Mouse (Mus musculus): ENCODE results near the gene Deaf1. TPM values are rescaled to one million over a fixed set of nuclear protein-coding genes. Genes with fewer than 3 reads are reported as not detected.

Gene Deaf1
- polyA plus RNA-seq (2015; fragmentation: Nextera tagmentation; extraction: Ambion mirVana): 150 and 156 TPM in 2 replicates

- WGBS: under 1% methylated on average over 101 of the region's 105 CpGs
- peak; percentile 97 for ATAC-seq (ENCODE audit: low read depth)
- Histone ChIP-seq H3K36me3 (peaks cover 22% of the 10 kb centered on the region), H3K4me2 (peak within 1 kb of the TSS; percentile 95), H3K27ac (replicated peaks) (peak within 1 kb of the TSS; percentile 100), H3K4me3 (peak within 1 kb of the TSS; percentile 71), H3K27me3 (no peaks in the 10 kb centered on the region), H3K9me3 (no peaks in the 10 kb centered on the region), H3K9ac (peak within 1 kb of the TSS; percentile 94), H3K4me1 (replicated peaks) (peaks cover 39% of the 10 kb centered on the region)
Observed at GRCm38 (mm10) chr7:141327469-141328372, at the start of gene Deaf1, which contains the start of gene Tmem80. TSS of gene Deaf1 (minus strand) at chr7:141327690. TSS of gene Tmem80 (plus strand) at chr7:141327739.

- Histone ChIP-seq H3K27me3 (no peaks in the 10 kb centered on the region), H3K4me3 (no peak overlapping the region), H3K4me2 (no peak overlapping the region), H3K4me1 (replicated peaks) (no peaks in the 10 kb centered on the region), H3K27ac (replicated peaks) (no peak overlapping the region), H3K9me3 (no peaks in the 10 kb centered on the region), H3K36me3 (no peaks in the 10 kb centered on the region), H3K9ac (no peak overlapping the region)
- no peak for ATAC-seq (ENCODE audit: low read depth)
Observed at GRCm38 (mm10) chr7:141374399-141374798, 46.9 kb upstream of the Deaf1 start.

GRCm38 (mm10) chr7:141373611-141374010 lies 46.1 kb upstream of the Deaf1 start:
- whole genome bisulfite sequencing: 35% methylated on average over 6 of the region's 6 CpGs
- H3K4me2 ChIP-seq: no peak overlapping the region
- no peaks in the 10 kb centered on the region for H3K4me1 ChIP-seq (replicated peaks)
- no peak for ATAC-seq (ENCODE audit: low read depth)
- no peaks in the 10 kb centered on the region for H3K27me3 ChIP-seq
- H3K36me3 ChIP-seq: no peaks in the 10 kb centered on the region
- no peak overlapping the region for H3K4me3 ChIP-seq
- no peak overlapping the region for H3K27ac ChIP-seq (replicated peaks)
- no peaks in the 10 kb centered on the region for H3K9me3 ChIP-seq
- H3K9ac ChIP-seq: no peak overlapping the region

- Histone ChIP-seq H3K27me3 (no peaks in the 10 kb centered on the region), H3K4me2 (no peak overlapping the region), H3K9ac (no peak overlapping the region), H3K27ac (replicated peaks) (no peak overlapping the region), H3K9me3 (no peaks in the 10 kb centered on the region), H3K36me3 (no peaks in the 10 kb centered on the region), H3K4me1 (replicated peaks) (no peaks in the 10 kb centered on the region), H3K4me3 (no peak overlapping the region)
- ATAC-seq (ENCODE audit: low read depth): no peak
- WGBS: 70% methylated on average over 6 of the region's 6 CpGs
Observed at GRCm38 (mm10) chr7:141371942-141372595, 44.6 kb upstream of the Deaf1 start.

GRCm38 (mm10) chr7:141369918-141370317 lies 42.4 kb upstream of the Deaf1 start:
- Histone ChIP-seq H3K4me1 (replicated peaks) (no peaks in the 10 kb centered on the region), H3K9me3 (no peaks in the 10 kb centered on the region), H3K4me3 (no peak overlapping the region), H3K27me3 (no peaks in the 10 kb centered on the region), H3K9ac (no peak overlapping the region), H3K27ac (replicated peaks) (no peak overlapping the region), H3K36me3 (no peaks in the 10 kb centered on the region), H3K4me2 (no peak overlapping the region)
- no peak for ATAC-seq (ENCODE audit: low read depth)
- WGBS: 60% methylated on average over 5 of the region's 5 CpGs

- no peak for ATAC-seq (ENCODE audit: low read depth)
- 92% methylated on average over 4 of the region's 4 CpGs for WGBS
- Histone ChIP-seq H3K27ac (replicated peaks) (no peak overlapping the region), H3K9ac (no peak overlapping the region), H3K4me2 (no peak overlapping the region), H3K36me3 (no peaks in the 10 kb centered on the region), H3K27me3 (peaks cover 9% of the 10 kb centered on the region; the same call in 1 of the 2 replicates), H3K4me3 (no peak overlapping the region), H3K9me3 (no peaks in the 10 kb centered on the region), H3K4me1 (replicated peaks) (no peaks in the 10 kb centered on the region)
Observed at GRCm38 (mm10) chr7:141367358-141367757, 39.9 kb upstream of the Deaf1 start.

- 59% methylated on average over 3 of the region's 3 CpGs for WGBS
Observed at GRCm38 (mm10) chr7:141365049-141365445, 37.6 kb upstream of the Deaf1 start.

GRCm38 (mm10) chr7:141364349-141365048 lies 37.0 kb upstream of the Deaf1 start:
- 81% methylated on average over 5 of the region's 5 CpGs for WGBS
- Histone ChIP-seq H3K9me3 (no peaks in the 10 kb centered on the region), H3K27me3 (peaks cover 35% of the 10 kb centered on the region), H3K9ac (no peak overlapping the region), H3K27ac (replicated peaks) (no peak overlapping the region), H3K4me1 (replicated peaks) (no peaks in the 10 kb centered on the region), H3K36me3 (no peaks in the 10 kb centered on the region), H3K4me3 (no peak overlapping the region), H3K4me2 (no peak overlapping the region)
- ATAC-seq (ENCODE audit: low read depth): no peak

More at GRCm38 (mm10) chr7:141365049-141365445, 37.6 kb upstream of the Deaf1 start:
- no peak overlapping the region for H3K4me2 ChIP-seq
- H3K27me3 ChIP-seq: peaks cover 32% of the 10 kb centered on the region
- peak overlapping the region; percentile 26; the same call in 1 of the 2 replicates for H3K9ac ChIP-seq
- H3K27ac ChIP-seq (replicated peaks): no peak overlapping the region
- no peak overlapping the region for H3K4me3 ChIP-seq
- H3K4me1 ChIP-seq (replicated peaks): no peaks in the 10 kb centered on the region
- H3K36me3 ChIP-seq: no peaks in the 10 kb centered on the region
- no peaks in the 10 kb centered on the region for H3K9me3 ChIP-seq
- no peak for ATAC-seq (ENCODE audit: low read depth)

GRCm38 (mm10) chr7:141363752-141364125 lies 36.2 kb upstream of the Deaf1 start:
- WGBS: 60% methylated on average over 2 of the region's 2 CpGs
- no peak for ATAC-seq (ENCODE audit: low read depth)
- no peak overlapping the region for H3K4me3 ChIP-seq

GRCm38 (mm10) chr7:141363106-141363751 lies 35.7 kb upstream of the Deaf1 start:
- ATAC-seq (ENCODE audit: low read depth): peak; percentile 40; the same call in 1 of the 2 replicates
- no peak overlapping the region for H3K27ac ChIP-seq (replicated peaks)

More at GRCm38 (mm10) chr7:141363752-141364125, 36.2 kb upstream of the Deaf1 start:
- no peaks in the 10 kb centered on the region for H3K9me3 ChIP-seq
- no peak overlapping the region for H3K27ac ChIP-seq (replicated peaks)
- no peak overlapping the region for H3K9ac ChIP-seq
- H3K27me3 ChIP-seq: peaks cover 35% of the 10 kb centered on the region
- no peaks in the 10 kb centered on the region for H3K36me3 ChIP-seq
- no peaks in the 10 kb centered on the region for H3K4me1 ChIP-seq (replicated peaks)
- no peak overlapping the region for H3K4me2 ChIP-seq

GRCm38 (mm10) chr7:141361510-141361909 lies 34.0 kb upstream of the Deaf1 start:
- Histone ChIP-seq H3K4me2 (no peak overlapping the region), H3K4me3 (no peak overlapping the region), H3K9ac (no peak overlapping the region), H3K27me3 (peaks cover 35% of the 10 kb centered on the region), H3K27ac (replicated peaks) (no peak overlapping the region), H3K36me3 (no peaks in the 10 kb centered on the region), H3K4me1 (replicated peaks) (no peaks in the 10 kb centered on the region), H3K9me3 (no peaks in the 10 kb centered on the region)
- WGBS: 17% methylated on average over 24 of the region's 24 CpGs
- no peak for ATAC-seq (ENCODE audit: low read depth)

More at GRCm38 (mm10) chr7:141363106-141363751, 35.7 kb upstream of the Deaf1 start:
- H3K4me1 ChIP-seq (replicated peaks): no peaks in the 10 kb centered on the region
- no peaks in the 10 kb centered on the region for H3K36me3 ChIP-seq
- H3K4me2 ChIP-seq: no peak overlapping the region
- H3K9me3 ChIP-seq: no peaks in the 10 kb centered on the region
- peaks cover 35% of the 10 kb centered on the region for H3K27me3 ChIP-seq
- no peak overlapping the region for H3K9ac ChIP-seq
- 63% methylated on average over 4 of the region's 4 CpGs for WGBS
- no peak overlapping the region for H3K4me3 ChIP-seq
